Comparison of ENCODE assay signal across 9 mouse cellular contexts in genomic region chr9:31688398-31688705, GRCm38 (mm10).
DNase-seq lines count a peak whose midpoint lies in the region; ATAC-seq and TF ChIP-seq lines count a peak whose summit lies in the region.
"Had no signal": no experiment of that assay in that cellular context is flagged by ENCODE, and none has a peak within 500 bp of the region (broad histone marks: within the 10 kb centered on the region; RNA-seq: fewer than 3 reads in every experiment).

No protein-coding gene starts in this region.

- no peaks in the 10 kb centered on the region for H3K36me3 ChIP-seq in heart, embryonic 11.5 days (ENCODE audit: control insufficient read depth, insufficient read depth, low read length)
- H3K36me3 ChIP-seq in hindbrain, embryonic 12.5 days: no peaks in the 10 kb centered on the region
- no peaks in the 10 kb centered on the region for H3K36me3 ChIP-seq in midbrain, embryonic 12.5 days
- no peaks in the 10 kb centered on the region for H3K36me3 ChIP-seq in thymus, adult 2 months (ENCODE audit: control insufficient read depth, insufficient read depth, low read length)

- 1% methylated on average over 3 of the region's 3 CpGs for WGBS in heart, embryonic 11.5 days (ENCODE audit: insufficient replicate concordance)
- whole genome bisulfite sequencing in hindbrain, embryonic 12.5 days: 10% methylated on average over 3 of the region's 3 CpGs
- 4% methylated on average over 3 of the region's 3 CpGs for WGBS in midbrain, embryonic 12.5 days
- 9% methylated on average over 3 of the region's 3 CpGs for WGBS in thymus, adult 2 months

- no peaks in the 10 kb centered on the region for H3K9me3 ChIP-seq in heart, embryonic 11.5 days (replicated peaks; ENCODE audit: control insufficient read depth, low read length)
- H3K9me3 ChIP-seq in hindbrain, embryonic 12.5 days (replicated peaks): no peaks in the 10 kb centered on the region
- H3K9me3 ChIP-seq in midbrain, embryonic 12.5 days: no peaks in the 10 kb centered on the region

- DNase-seq in heart, postnatal 25 days (ENCODE audit: low spot score): no peak
- DNase-seq in ES-CJ7 (ENCODE audit: low read depth, low spot score): peak; percentile 75
- DNase-seq in adipocyte (ENCODE audit: low spot score): no peak
- no peak for DNase-seq in thymus, adult 2 months
- no peak for DNase-seq in spleen, postnatal 36 days (ENCODE audit: low spot score in 2 of 2)

- peak overlapping the region; percentile 49 for H3K4me2 ChIP-seq in heart, embryonic 11.5 days
- H3K4me2 ChIP-seq in hindbrain, embryonic 12.5 days (replicated peaks): peak overlapping the region; percentile 43
- H3K4me2 ChIP-seq in midbrain, embryonic 12.5 days (replicated peaks): peak overlapping the region; percentile 41

- H3K9ac ChIP-seq in heart, embryonic 11.5 days (ENCODE audit: low read depth, low read length): no peak overlapping the region; the same call in 1 of the 2 replicates
- H3K9ac ChIP-seq in hindbrain, embryonic 12.5 days: no peak overlapping the region
- peak overlapping the region; percentile 25; the same call in 1 of the 2 replicates for H3K9ac ChIP-seq in midbrain, embryonic 12.5 days (replicated peaks)

- intact Hi-C loops in heart, postnatal 25 days (cut with DNase I): no loop called here

- no peak for TF ChIP-seq POLR2A in thymus, adult 2 months (IDR thresholded peaks at IDR 0.05; ENCODE audit: control insufficient read depth, extremely low read depth, insufficient read depth, low read length, poor library complexity)

- H3K4me1 ChIP-seq in heart, embryonic 11.5 days (ENCODE audit: control insufficient read depth, insufficient read depth, low read length): peaks cover 6% of the 10 kb centered on the region
- H3K4me1 ChIP-seq in hindbrain, embryonic 12.5 days: peaks cover 27% of the 10 kb centered on the region
- peaks cover 24% of the 10 kb centered on the region for H3K4me1 ChIP-seq in midbrain, embryonic 12.5 days
- H3K4me1 ChIP-seq in thymus, adult 2 months (replicated peaks; ENCODE audit: control insufficient read depth, insufficient read depth, low read length): no peaks in the 10 kb centered on the region
- H3K4me1 ChIP-seq: megakaryocyte, embryonic 14.5 days had no signal

- H3K27me3 ChIP-seq in heart, embryonic 11.5 days (ENCODE audit: control insufficient read depth, insufficient read depth, low read length): no peaks in the 10 kb centered on the region
- H3K27me3 ChIP-seq in hindbrain, embryonic 12.5 days: 0 out of 2 replicates have a peak, but pooled peaks cover 7% of the 10 kb centered on the region
- peaks cover 12% of the 10 kb centered on the region; the same call in 1 of the 2 replicates for H3K27me3 ChIP-seq in midbrain, embryonic 12.5 days
- H3K27me3 ChIP-seq in thymus, adult 2 months (ENCODE audit: control insufficient read depth, insufficient read depth, low read length): no peaks in the 10 kb centered on the region

- ATAC-seq in heart, embryonic 11.5 days (replicated peaks; ENCODE audit: insufficient number of reproducible peaks, low FRiP score, low TSS enrichment): no peak
- ATAC-seq in hindbrain, embryonic 12.5 days (ENCODE audit: low FRiP score): no peak
- ATAC-seq in midbrain, embryonic 12.5 days (ENCODE audit: low FRiP score, low read depth): no peak

- no peak overlapping the region; the same call in 1 of the 2 replicates for H3K4me3 ChIP-seq in heart, embryonic 11.5 days (ENCODE audit: low read depth, low read length)
- H3K4me3 ChIP-seq in hindbrain, embryonic 12.5 days: no peak overlapping the region
- H3K4me3 ChIP-seq in midbrain, embryonic 12.5 days: no peak overlapping the region
- H3K4me3 ChIP-seq in thymus, adult 2 months (ENCODE audit: control insufficient read depth, insufficient read depth, low read length): no peak overlapping the region
- H3K4me3 ChIP-seq: megakaryocyte, embryonic 14.5 days had no signal

- no peak overlapping the region for H3K27ac ChIP-seq in heart, embryonic 11.5 days (ENCODE audit: low read depth, low read length)
- no peak overlapping the region for H3K27ac ChIP-seq in hindbrain, embryonic 12.5 days
- H3K27ac ChIP-seq in midbrain, embryonic 12.5 days (replicated peaks): no peak overlapping the region
- H3K27ac ChIP-seq in thymus, adult 2 months (ENCODE audit: control insufficient read depth, insufficient read depth, low read length): no peak overlapping the region

- no peak for TF ChIP-seq CTCF in thymus, adult 2 months (IDR thresholded peaks at IDR 0.05; ENCODE audit: borderline replicate concordance, control insufficient read depth, extremely low read depth, insufficient read depth, low read length, poor library complexity)
